Mouse (Mus musculus): Measurements from ENCODE around the gene Myo1e. TPM values are rescaled to one million over a fixed set of nuclear protein-coding genes. Genes with fewer than 3 reads are reported as not detected.
A peak's percentile ranks its signal among the peaks of the same experiment; 100 is the strongest.
"Not testable (repeated sequence)": the region's sequence is repeated elsewhere in the genome, so short reads cannot be mapped to it uniquely, and the experiment has no call there.

Myo1e gene
- total and polyA plus RNA-seq, 2 experiments = 11.2 to 25.1 TPM

GRCm38 (mm10) chr9:70248826-70249225, 41.7 kb downstream of the Myo1e start:
- Histone ChIP-seq H3K36me3 (ENCODE audit: control insufficient read depth, insufficient read depth, low read length) (no peaks in the 10 kb centered on the region), H3K79me2 (ENCODE audit: control insufficient read depth, insufficient read depth, low read length) (peaks cover 38% of the 10 kb centered on the region), H3K9ac (ENCODE audit: low read depth, low read length) (no peak overlapping the region), H3K27ac (replicated peaks; ENCODE audit: insufficient read depth, low read depth, low read length) (no peak overlapping the region), H3K4me1 (ENCODE audit: control insufficient read depth, insufficient read depth, low read length) (peaks cover 17% of the 10 kb centered on the region), H3K4me3 (ENCODE audit: insufficient read depth, low read depth, low read length) (no peak overlapping the region), H3K27me3 (ENCODE audit: control insufficient read depth, insufficient read depth, low read length) (no peaks in the 10 kb centered on the region)
- WGBS = 53% methylated on average over 4 of the region's 4 CpGs
- DNase-seq (ENCODE audit: extremely low read depth, low read depth, low spot score) = peak; percentile 69
- TF ChIP-seq POLR2A (IDR thresholded peaks at IDR 0.05; ENCODE audit: extremely low read depth, insufficient read depth, low read length) (no peak), CTCF (IDR thresholded peaks at IDR 0.05; ENCODE audit: low read depth, low read length) (no peak)

GRCm38 (mm10) chr9:70249881-70250681, 42.9 kb downstream of the Myo1e start:
- Histone ChIP-seq H3K27ac (replicated peaks; ENCODE audit: insufficient read depth, low read depth, low read length) (no peak overlapping the region), H3K4me3 (ENCODE audit: insufficient read depth, low read depth, low read length) (no peak overlapping the region)
- 78% methylated on average over 12 of the region's 12 CpGs for WGBS

GRCm38 (mm10) chr9:70251441-70251985, 44.4 kb downstream of the Myo1e start:
- Histone ChIP-seq H3K36me3 (ENCODE audit: control insufficient read depth, insufficient read depth, low read length) (no peaks in the 10 kb centered on the region), H3K79me2 (ENCODE audit: control insufficient read depth, insufficient read depth, low read length) (peaks cover 41% of the 10 kb centered on the region), H3K9ac (ENCODE audit: low read depth, low read length) (no peak overlapping the region), H3K27me3 (ENCODE audit: control insufficient read depth, insufficient read depth, low read length) (no peaks in the 10 kb centered on the region), H3K27ac (replicated peaks; ENCODE audit: insufficient read depth, low read depth, low read length) (no peak overlapping the region), H3K4me3 (ENCODE audit: insufficient read depth, low read depth, low read length) (no peak overlapping the region), H3K4me1 (ENCODE audit: control insufficient read depth, insufficient read depth, low read length) (peaks cover 8% of the 10 kb centered on the region)
- 75% methylated on average over 10 of the region's 10 CpGs for WGBS
- no peak for TF ChIP-seq POLR2A (IDR thresholded peaks at IDR 0.05; ENCODE audit: extremely low read depth, insufficient read depth, low read length)
- TF ChIP-seq CTCF (IDR thresholded peaks at IDR 0.05; ENCODE audit: low read depth, low read length) = no peak
- DNase-seq (ENCODE audit: extremely low read depth, low read depth, low spot score) = peak; percentile 72

More at GRCm38 (mm10) chr9:70249881-70250681, 42.9 kb downstream of the Myo1e start:
- Histone ChIP-seq H3K9ac (ENCODE audit: low read depth, low read length) (no peak overlapping the region), H3K36me3 (ENCODE audit: control insufficient read depth, insufficient read depth, low read length) (no peaks in the 10 kb centered on the region), H3K79me2 (ENCODE audit: control insufficient read depth, insufficient read depth, low read length) (peaks cover 43% of the 10 kb centered on the region), H3K4me1 (ENCODE audit: control insufficient read depth, insufficient read depth, low read length) (peaks cover 10% of the 10 kb centered on the region; the same call in 1 of the 2 replicates), H3K27me3 (ENCODE audit: control insufficient read depth, insufficient read depth, low read length) (no peaks in the 10 kb centered on the region)
- TF ChIP-seq POLR2A (IDR thresholded peaks at IDR 0.05; ENCODE audit: extremely low read depth, insufficient read depth, low read length) (no peak), CTCF (IDR thresholded peaks at IDR 0.05; ENCODE audit: low read depth, low read length) (no peak)
- DNase-seq (ENCODE audit: extremely low read depth, low read depth, low spot score) = no peak

- H3K27ac ChIP-seq (replicated peaks; ENCODE audit: insufficient read depth, low read depth, low read length) = no peak overlapping the region
- no peak overlapping the region for H3K4me3 ChIP-seq (ENCODE audit: insufficient read depth, low read depth, low read length)
- H3K27me3 ChIP-seq (ENCODE audit: control insufficient read depth, insufficient read depth, low read length) = no peaks in the 10 kb centered on the region
- no peak for DNase-seq (ENCODE audit: extremely low read depth, low read depth, low spot score)
- peaks cover 51% of the 10 kb centered on the region; the same call in 1 of the 2 replicates for H3K79me2 ChIP-seq (ENCODE audit: control insufficient read depth, insufficient read depth, low read length)
- no peak for TF ChIP-seq CTCF (IDR thresholded peaks at IDR 0.05; ENCODE audit: low read depth, low read length)
- no peak for TF ChIP-seq POLR2A (IDR thresholded peaks at IDR 0.05; ENCODE audit: extremely low read depth, insufficient read depth, low read length)
- no peak overlapping the region for H3K9ac ChIP-seq (ENCODE audit: low read depth, low read length)
- H3K4me1 ChIP-seq (ENCODE audit: control insufficient read depth, insufficient read depth, low read length) = peaks cover 10% of the 10 kb centered on the region
- H3K36me3 ChIP-seq (ENCODE audit: control insufficient read depth, insufficient read depth, low read length) = no peaks in the 10 kb centered on the region
- WGBS = 76% methylated on average over 1 of the region's 1 CpGs
Measured at GRCm38 (mm10) chr9:70253016-70253415, 45.9 kb downstream of the Myo1e start.

- Histone ChIP-seq H3K79me2 (ENCODE audit: control insufficient read depth, insufficient read depth, low read length) (peaks cover 57% of the 10 kb centered on the region; the same call in 1 of the 2 replicates), H3K27ac (replicated peaks; ENCODE audit: insufficient read depth, low read depth, low read length) (no peak overlapping the region)
- WGBS = 82% methylated on average over 4 of the region's 4 CpGs
Measured at GRCm38 (mm10) chr9:70255005-70255404, 47.9 kb downstream of the Myo1e start.

GRCm38 (mm10) chr9:70256027-70256426, 48.9 kb downstream of the Myo1e start:
- H3K9ac ChIP-seq (ENCODE audit: low read depth, low read length); H3K4me3 ChIP-seq (ENCODE audit: insufficient read depth, low read depth, low read length); H3K36me3 ChIP-seq (ENCODE audit: control insufficient read depth, insufficient read depth, low read length); H3K27me3 ChIP-seq (ENCODE audit: control insufficient read depth, insufficient read depth, low read length); H3K27ac ChIP-seq (replicated peaks; ENCODE audit: insufficient read depth, low read depth, low read length); H3K4me1 ChIP-seq (ENCODE audit: control insufficient read depth, insufficient read depth, low read length); DNase-seq (ENCODE audit: extremely low read depth, low read depth, low spot score): not testable (repeated sequence)
- 98% methylated on average over 7 of the region's 7 CpGs for WGBS
- H3K79me2 ChIP-seq (ENCODE audit: control insufficient read depth, insufficient read depth, low read length) = peaks cover 54% of the 10 kb centered on the region; the same call in 1 of the 2 replicates

More at GRCm38 (mm10) chr9:70255005-70255404, 47.9 kb downstream of the Myo1e start:
- TF ChIP-seq CTCF (IDR thresholded peaks at IDR 0.05; ENCODE audit: low read depth, low read length) (no peak), POLR2A (IDR thresholded peaks at IDR 0.05; ENCODE audit: extremely low read depth, insufficient read depth, low read length) (no peak)
- Histone ChIP-seq H3K36me3 (ENCODE audit: control insufficient read depth, insufficient read depth, low read length) (no peaks in the 10 kb centered on the region), H3K27me3 (ENCODE audit: control insufficient read depth, insufficient read depth, low read length) (no peaks in the 10 kb centered on the region), H3K4me3 (ENCODE audit: insufficient read depth, low read depth, low read length) (no peak overlapping the region), H3K4me1 (ENCODE audit: control insufficient read depth, insufficient read depth, low read length) (peaks cover 5% of the 10 kb centered on the region), H3K9ac (ENCODE audit: low read depth, low read length) (no peak overlapping the region)
- DNase-seq (ENCODE audit: extremely low read depth, low read depth, low spot score) = no peak
